Mouse (Mus musculus): ENCODE data around the gene Mnt. TPM values are rescaled to one million over a fixed set of nuclear protein-coding genes. Genes with fewer than 3 reads are reported as not detected.

Gene Mnt
- polyA plus RNA-seq, 1 experiment from 2014 or later, result 7.2 TPM

GRCm38 (mm10) chr11:74840739-74841138, 10.0 kb downstream of the Mnt start:
- Histone ChIP-seq H3K4me1 (peaks cover 29% of the 10 kb centered on the region), H3K4me3 (replicated peaks) (no peak overlapping the region), H3K9me3 (no peaks in the 10 kb centered on the region), H3K4me2 (no peak overlapping the region), H3K27me3 (no peaks in the 10 kb centered on the region), H3K9ac (no peak overlapping the region; the same call in 1 of the 2 replicates), H3K27ac (no peak overlapping the region), H3K36me3 (replicated peaks) (peaks cover 42% of the 10 kb centered on the region)
- 93% methylated on average over 8 of the region's 8 CpGs for WGBS
- ATAC-seq (ENCODE audit: low FRiP score), result no peak

GRCm38 (mm10) chr11:74841366-74841765, 10.6 kb downstream of the Mnt start:
- Histone ChIP-seq H3K9ac (no peak overlapping the region; the same call in 1 of the 2 replicates), H3K27me3 (no peaks in the 10 kb centered on the region), H3K4me1 (peaks cover 23% of the 10 kb centered on the region), H3K27ac (no peak overlapping the region), H3K4me3 (replicated peaks) (no peak overlapping the region), H3K36me3 (replicated peaks) (peaks cover 43% of the 10 kb centered on the region), H3K9me3 (no peaks in the 10 kb centered on the region), H3K4me2 (no peak overlapping the region)
- ATAC-seq (ENCODE audit: low FRiP score), result no peak
- WGBS, result 81% methylated on average over 9 of the region's 9 CpGs

- Histone ChIP-seq H3K4me1 (peaks cover 18% of the 10 kb centered on the region), H3K4me3 (replicated peaks) (no peak overlapping the region), H3K27me3 (no peaks in the 10 kb centered on the region), H3K4me2 (no peak overlapping the region), H3K27ac (no peak overlapping the region), H3K9ac (no peak overlapping the region), H3K36me3 (replicated peaks) (peaks cover 43% of the 10 kb centered on the region), H3K9me3 (no peaks in the 10 kb centered on the region)
- ATAC-seq (ENCODE audit: low FRiP score), result no peak
- 88% methylated on average over 13 of the region's 13 CpGs for WGBS
Observed at GRCm38 (mm10) chr11:74842045-74842444, 11.3 kb downstream of the Mnt start.

GRCm38 (mm10) chr11:74842656-74843434, 12.1 kb downstream of the Mnt start:
- no peak for ATAC-seq (ENCODE audit: low FRiP score)
- peaks cover 12% of the 10 kb centered on the region for H3K4me1 ChIP-seq
- WGBS, result 90% methylated on average over 22 of the region's 22 CpGs
- no peaks in the 10 kb centered on the region for H3K27me3 ChIP-seq
- H3K4me3 ChIP-seq (replicated peaks), result no peak overlapping the region
- no peak overlapping the region for H3K27ac ChIP-seq
- H3K9me3 ChIP-seq, result no peaks in the 10 kb centered on the region
- H3K9ac ChIP-seq, result no peak overlapping the region
- peaks cover 43% of the 10 kb centered on the region for H3K36me3 ChIP-seq (replicated peaks)
- no peak overlapping the region for H3K4me2 ChIP-seq

- no peak for ATAC-seq (ENCODE audit: low FRiP score)
- WGBS, result 82% methylated on average over 2 of the region's 2 CpGs
Observed at GRCm38 (mm10) chr11:74843435-74843714, 12.7 kb downstream of the Mnt start.

GRCm38 (mm10) chr11:74843761-74844160, 13.0 kb downstream of the Mnt start:
- Histone ChIP-seq H3K9me3 (no peaks in the 10 kb centered on the region), H3K36me3 (replicated peaks) (peaks cover 43% of the 10 kb centered on the region)

More at GRCm38 (mm10) chr11:74843435-74843714, 12.7 kb downstream of the Mnt start:
- Histone ChIP-seq H3K36me3 (replicated peaks) (peaks cover 43% of the 10 kb centered on the region), H3K4me2 (no peak overlapping the region), H3K4me3 (replicated peaks) (no peak overlapping the region), H3K27me3 (no peaks in the 10 kb centered on the region), H3K27ac (no peak overlapping the region), H3K9me3 (no peaks in the 10 kb centered on the region), H3K4me1 (peaks cover 16% of the 10 kb centered on the region), H3K9ac (no peak overlapping the region)

GRCm38 (mm10) chr11:74845784-74846183, 15.1 kb downstream of the Mnt start:
- 76% methylated on average over 3 of the region's 3 CpGs for WGBS
- no peak overlapping the region for H3K4me2 ChIP-seq
- H3K9ac ChIP-seq, result no peak overlapping the region
- H3K4me3 ChIP-seq (replicated peaks), result no peak overlapping the region
- peaks cover 8% of the 10 kb centered on the region for H3K4me1 ChIP-seq
- H3K27me3 ChIP-seq, result no peaks in the 10 kb centered on the region
- H3K27ac ChIP-seq, result no peak overlapping the region
- H3K9me3 ChIP-seq, result no peaks in the 10 kb centered on the region
- ATAC-seq (ENCODE audit: low FRiP score), result no peak
- peaks cover 45% of the 10 kb centered on the region for H3K36me3 ChIP-seq (replicated peaks)

More at GRCm38 (mm10) chr11:74843761-74844160, 13.0 kb downstream of the Mnt start:
- Histone ChIP-seq H3K4me1 (peaks cover 16% of the 10 kb centered on the region), H3K27ac (no peak overlapping the region), H3K4me3 (replicated peaks) (no peak overlapping the region), H3K4me2 (no peak overlapping the region), H3K27me3 (no peaks in the 10 kb centered on the region), H3K9ac (no peak overlapping the region)
- 55% methylated on average over 5 of the region's 5 CpGs for WGBS
- no peak for ATAC-seq (ENCODE audit: low FRiP score)

- H3K36me3 ChIP-seq (replicated peaks), result peaks cover 30% of the 10 kb centered on the region
- 3% methylated on average over 13 of the region's 13 CpGs for WGBS
- ATAC-seq (ENCODE audit: low FRiP score), result peak; percentile 54
- H3K27me3 ChIP-seq, result no peaks in the 10 kb centered on the region
- no peaks in the 10 kb centered on the region for H3K9me3 ChIP-seq
- no peak overlapping the region for H3K9ac ChIP-seq
- peaks cover 8% of the 10 kb centered on the region for H3K4me1 ChIP-seq
- H3K27ac ChIP-seq, result no peak overlapping the region; the same call in 1 of the 2 replicates
- no peak overlapping the region for H3K4me3 ChIP-seq (replicated peaks)
- H3K4me2 ChIP-seq, result no peak overlapping the region
Observed at GRCm38 (mm10) chr11:74847919-74848521, 17.3 kb downstream of the Mnt start.

- Histone ChIP-seq H3K27ac (no peak overlapping the region), H3K27me3 (no peaks in the 10 kb centered on the region), H3K9me3 (no peaks in the 10 kb centered on the region), H3K4me2 (no peak overlapping the region), H3K9ac (no peak overlapping the region), H3K4me3 (replicated peaks) (no peak overlapping the region), H3K4me1 (peaks cover 8% of the 10 kb centered on the region), H3K36me3 (replicated peaks) (peaks cover 10% of the 10 kb centered on the region)
- no peak for ATAC-seq (ENCODE audit: low FRiP score)
- WGBS, result 86% methylated on average over 14 of the region's 14 CpGs
Observed at GRCm38 (mm10) chr11:74850998-74851661, 20.4 kb downstream of the Mnt start.

- H3K27ac ChIP-seq, result no peak overlapping the region
Observed at GRCm38 (mm10) chr11:74857756-74858155, 27.0 kb downstream of the Mnt start.

GRCm38 (mm10) chr11:74862129-74862528, 31.4 kb downstream of the Mnt start:
- H3K9ac ChIP-seq, result no peak overlapping the region
- H3K36me3 ChIP-seq (replicated peaks), result peaks cover 23% of the 10 kb centered on the region
- H3K4me1 ChIP-seq, result no peaks in the 10 kb centered on the region
- H3K9me3 ChIP-seq, result no peaks in the 10 kb centered on the region
- H3K27me3 ChIP-seq, result no peaks in the 10 kb centered on the region
- WGBS, result 85% methylated on average over 5 of the region's 5 CpGs
- ATAC-seq (ENCODE audit: low FRiP score), result no peak
- H3K27ac ChIP-seq, result no peak overlapping the region
- H3K4me3 ChIP-seq (replicated peaks), result no peak overlapping the region
- H3K4me2 ChIP-seq, result no peak overlapping the region

More at GRCm38 (mm10) chr11:74857756-74858155, 27.0 kb downstream of the Mnt start:
- Histone ChIP-seq H3K4me2 (no peak overlapping the region), H3K36me3 (replicated peaks) (peaks cover 16% of the 10 kb centered on the region), H3K27me3 (no peaks in the 10 kb centered on the region), H3K9me3 (no peaks in the 10 kb centered on the region), H3K4me1 (no peaks in the 10 kb centered on the region), H3K4me3 (replicated peaks) (no peak overlapping the region), H3K9ac (no peak overlapping the region)
- 89% methylated on average over 9 of the region's 9 CpGs for WGBS
- no peak for ATAC-seq (ENCODE audit: low FRiP score)

GRCm38 (mm10) chr11:74863471-74863870, 32.8 kb downstream of the Mnt start:
- no peak overlapping the region for H3K4me2 ChIP-seq
- ATAC-seq (ENCODE audit: low FRiP score), result no peak
- WGBS, result 27% methylated on average over 11 of the region's 11 CpGs
- no peak overlapping the region for H3K9ac ChIP-seq
- no peaks in the 10 kb centered on the region for H3K27me3 ChIP-seq
- H3K9me3 ChIP-seq, result no peaks in the 10 kb centered on the region
- peaks cover 26% of the 10 kb centered on the region for H3K36me3 ChIP-seq (replicated peaks)
- H3K4me3 ChIP-seq (replicated peaks), result no peak overlapping the region
- no peaks in the 10 kb centered on the region for H3K4me1 ChIP-seq
- no peak overlapping the region for H3K27ac ChIP-seq
